Comparison of ENCODE assay signal across 18 mouse cellular contexts in genomic region chr3:102704001-102704401, GRCm38 (mm10). TPM values are rescaled to one million over a fixed set of nuclear protein-coding genes. Genes with fewer than 3 reads are reported as not detected.
DNase-seq lines count a peak whose midpoint lies in the region; ATAC-seq and TF ChIP-seq lines count a peak whose summit lies in the region.
"Had no signal": no experiment of that assay in that cellular context is flagged by ENCODE, and none has a peak within 500 bp of the region (broad histone marks: within the 10 kb centered on the region; RNA-seq: fewer than 3 reads in every experiment).

No protein-coding gene starts in this region.

- H3K4me3 ChIP-seq in hindbrain, embryonic 13.5 days, result no peak overlapping the region
- H3K4me3 ChIP-seq in hindbrain, embryonic 11.5 days (ENCODE audit: low read depth, low read length), result no peak overlapping the region
- no peak overlapping the region for H3K4me3 ChIP-seq in lung, embryonic 16.5 days (ENCODE audit: low read length)
- H3K4me3 ChIP-seq in lung, postnatal 0 days (ENCODE audit: low read depth, low read length), result no peak overlapping the region
- no peak overlapping the region for H3K4me3 ChIP-seq in midbrain, embryonic 15.5 days
- H3K4me3 ChIP-seq in kidney, embryonic 16.5 days (ENCODE audit: low read length), result no peak overlapping the region
- H3K4me3 ChIP-seq: limb, embryonic 15.5 days; myocyte had no signal

- H3K36me3 ChIP-seq in hindbrain, embryonic 13.5 days, result no peaks in the 10 kb centered on the region
- no peaks in the 10 kb centered on the region for H3K36me3 ChIP-seq in hindbrain, embryonic 11.5 days (ENCODE audit: control insufficient read depth, insufficient read depth, low read length)
- H3K36me3 ChIP-seq in lung, embryonic 16.5 days (ENCODE audit: control insufficient read depth, insufficient read depth, low read length), result no peaks in the 10 kb centered on the region
- no peaks in the 10 kb centered on the region for H3K36me3 ChIP-seq in lung, postnatal 0 days (ENCODE audit: insufficient read depth, low read length)
- H3K36me3 ChIP-seq in midbrain, embryonic 15.5 days (replicated peaks), result no peaks in the 10 kb centered on the region
- no peaks in the 10 kb centered on the region for H3K36me3 ChIP-seq in kidney, embryonic 16.5 days (ENCODE audit: insufficient read depth, low read length)
- H3K36me3 ChIP-seq: G1E; limb, embryonic 15.5 days had no signal

- no peak for DNase-seq in hindbrain, embryonic 11.5 days (ENCODE audit: low spot score)
- DNase-seq in lung, postnatal 0 days (ENCODE audit: low spot score), result no peak
- peak; percentile 63 for DNase-seq in NIH3T3 (ENCODE audit: low read depth)
- DNase-seq: adrenal gland, adult 8-10 months; cerebellum, adult 2 months; kidney, adult 8-10 months; kidney, postnatal 4 days; layer of hippocampus, postnatal 36 days; liver, postnatal 0 days; right cerebral cortex, postnatal 25 days; thymus, postnatal 4 days had no signal

- H3K27ac ChIP-seq in hindbrain, embryonic 13.5 days, result no peak overlapping the region
- no peak overlapping the region for H3K27ac ChIP-seq in hindbrain, embryonic 11.5 days (ENCODE audit: low read depth, low read length)
- no peak overlapping the region for H3K27ac ChIP-seq in lung, embryonic 16.5 days (ENCODE audit: low read length)
- H3K27ac ChIP-seq in lung, postnatal 0 days (ENCODE audit: low read length), result no peak overlapping the region
- no peak overlapping the region for H3K27ac ChIP-seq in midbrain, embryonic 15.5 days
- no peak overlapping the region for H3K27ac ChIP-seq in kidney, embryonic 16.5 days (ENCODE audit: low read length)
- H3K27ac ChIP-seq: limb, embryonic 15.5 days had no signal

- peak; percentile 72 for ATAC-seq in hindbrain, embryonic 13.5 days (ENCODE audit: low FRiP score)
- no peak for ATAC-seq in hindbrain, embryonic 11.5 days (ENCODE audit: low FRiP score)
- ATAC-seq in lung, embryonic 16.5 days (ENCODE audit: low read depth), result peak; percentile 20; the same call in 1 of the 2 replicates
- no peak for ATAC-seq in lung, postnatal 0 days
- ATAC-seq in midbrain, embryonic 15.5 days (replicated peaks), result peak; percentile 89
- ATAC-seq in kidney, embryonic 16.5 days (ENCODE audit: low FRiP score, low TSS enrichment), result no peak
- ATAC-seq: liver, postnatal 0 days had no signal

- H3K9ac ChIP-seq in hindbrain, embryonic 13.5 days, result no peak overlapping the region
- H3K9ac ChIP-seq in hindbrain, embryonic 11.5 days (ENCODE audit: low read depth, low read length), result no peak overlapping the region
- no peak overlapping the region for H3K9ac ChIP-seq in lung, embryonic 16.5 days (ENCODE audit: low read length)
- H3K9ac ChIP-seq in lung, postnatal 0 days (replicated peaks; ENCODE audit: low read depth), result no peak overlapping the region
- H3K9ac ChIP-seq in midbrain, embryonic 15.5 days, result no peak overlapping the region
- H3K9ac ChIP-seq in kidney, embryonic 16.5 days (replicated peaks; ENCODE audit: low read length), result no peak overlapping the region
- H3K9ac ChIP-seq: limb, embryonic 15.5 days; liver, postnatal 0 days had no signal

- TF ChIP-seq EP300 in lung, postnatal 0 days (IDR thresholded peaks at IDR 0.05), result no peak

- H3K27me3 ChIP-seq in hindbrain, embryonic 13.5 days, result no peaks in the 10 kb centered on the region
- no peaks in the 10 kb centered on the region for H3K27me3 ChIP-seq in hindbrain, embryonic 11.5 days (ENCODE audit: control insufficient read depth, insufficient read depth, low read length)
- no peaks in the 10 kb centered on the region for H3K27me3 ChIP-seq in lung, embryonic 16.5 days (ENCODE audit: control insufficient read depth, insufficient read depth, low read depth, low read length)
- H3K27me3 ChIP-seq in lung, postnatal 0 days (replicated peaks; ENCODE audit: insufficient read depth, low read length), result no peaks in the 10 kb centered on the region
- no peaks in the 10 kb centered on the region for H3K27me3 ChIP-seq in midbrain, embryonic 15.5 days (replicated peaks)
- no peaks in the 10 kb centered on the region for H3K27me3 ChIP-seq in kidney, embryonic 16.5 days (ENCODE audit: insufficient read depth, low read length)
- H3K27me3 ChIP-seq: limb, embryonic 15.5 days had no signal

- 55% methylated on average over 4 of the region's 4 CpGs for WGBS in hindbrain, embryonic 13.5 days
- 78% methylated on average over 4 of the region's 4 CpGs for WGBS in hindbrain, embryonic 11.5 days
- 43% methylated on average over 4 of the region's 4 CpGs for WGBS in lung, embryonic 16.5 days
- WGBS in lung, postnatal 0 days, result 41% methylated on average over 4 of the region's 4 CpGs
- WGBS in midbrain, embryonic 15.5 days, result 36% methylated on average over 4 of the region's 4 CpGs
- WGBS in kidney, embryonic 16.5 days, result 61% methylated on average over 4 of the region's 4 CpGs

- H3K4me1 ChIP-seq in hindbrain, embryonic 13.5 days (replicated peaks), result peaks cover 10% of the 10 kb centered on the region; the same call in 1 of the 2 replicates
- H3K4me1 ChIP-seq in hindbrain, embryonic 11.5 days (replicated peaks; ENCODE audit: control insufficient read depth, insufficient read depth, low read length), result no peaks in the 10 kb centered on the region
- H3K4me1 ChIP-seq in lung, embryonic 16.5 days (replicated peaks; ENCODE audit: control insufficient read depth, insufficient read depth, low read length), result peaks cover 4% of the 10 kb centered on the region
- H3K4me1 ChIP-seq in lung, postnatal 0 days (ENCODE audit: insufficient read depth, low read depth, low read length), result no peaks in the 10 kb centered on the region
- H3K4me1 ChIP-seq in midbrain, embryonic 15.5 days, result 0 out of 2 replicates have a peak, but pooled peaks cover 3% of the 10 kb centered on the region
- H3K4me1 ChIP-seq in kidney, embryonic 16.5 days (ENCODE audit: insufficient read depth, low read length), result 0 out of 2 replicates have a peak, but pooled peaks cover 2% of the 10 kb centered on the region

- no peaks in the 10 kb centered on the region for H3K9me3 ChIP-seq in hindbrain, embryonic 13.5 days
- H3K9me3 ChIP-seq in hindbrain, embryonic 11.5 days (ENCODE audit: control insufficient read depth, low read length), result no peaks in the 10 kb centered on the region
- no peaks in the 10 kb centered on the region for H3K9me3 ChIP-seq in lung, embryonic 16.5 days (ENCODE audit: control insufficient read depth, low read length)
- no peaks in the 10 kb centered on the region for H3K9me3 ChIP-seq in lung, postnatal 0 days (ENCODE audit: low read length)
- H3K9me3 ChIP-seq in midbrain, embryonic 15.5 days, result no peaks in the 10 kb centered on the region
- H3K9me3 ChIP-seq in kidney, embryonic 16.5 days (ENCODE audit: low read length), result no peaks in the 10 kb centered on the region
- H3K9me3 ChIP-seq: G1E; limb, embryonic 15.5 days had no signal

- TF ChIP-seq CTCF in lung, postnatal 0 days (IDR thresholded peaks at IDR 0.05), result no peak

- no peak overlapping the region for H3K4me2 ChIP-seq in hindbrain, embryonic 13.5 days
- no peak overlapping the region for H3K4me2 ChIP-seq in hindbrain, embryonic 11.5 days (replicated peaks; ENCODE audit: low read depth, low read length)
- H3K4me2 ChIP-seq in lung, embryonic 16.5 days (ENCODE audit: low read depth, low read length), result no peak overlapping the region
- H3K4me2 ChIP-seq in lung, postnatal 0 days (replicated peaks; ENCODE audit: low read depth, low read length), result no peak overlapping the region
- H3K4me2 ChIP-seq in midbrain, embryonic 15.5 days, result no peak overlapping the region
- H3K4me2 ChIP-seq in kidney, embryonic 16.5 days (replicated peaks; ENCODE audit: low read depth, low read length), result no peak overlapping the region
- H3K4me2 ChIP-seq: limb, embryonic 15.5 days had no signal

RNA-seq across cellular contexts. Expression of gene Tspan2, which starts 30.3 kb away (rescaled TPM):
- 7.5 and 8.6 TPM in 2 replicates for polyA plus RNA-seq in hindbrain, embryonic 13.5 days (2015; fragmentation: Nextera tagmentation; extraction: Ambion mirVana)
- 9.5 and 9.7 TPM in 2 replicates for polyA plus RNA-seq in hindbrain, embryonic 11.5 days (2014; fragmentation: Nextera tagmentation; extraction: Ambion mirVana)
- 17.7 and 17.9 TPM in 2 replicates for polyA plus RNA-seq in lung, embryonic 16.5 days (2015; fragmentation: Nextera tagmentation; extraction: Ambion mirVana)
- 72.7 and 86.9 TPM in 2 replicates for polyA plus RNA-seq in lung, postnatal 0 days (2015; fragmentation: Nextera tagmentation; extraction: Ambion mirVana)
- polyA plus RNA-seq in midbrain, embryonic 15.5 days (2015; fragmentation: Nextera tagmentation; extraction: Ambion mirVana), result 8.9 and 9.6 TPM in 2 replicates
- polyA plus RNA-seq in kidney, embryonic 16.5 days (2015; fragmentation: Nextera tagmentation; extraction: Ambion mirVana), result 8.4 and 10.6 TPM in 2 replicates
- polyA plus RNA-seq: G1E had no signal

Comparison
In these comparisons a context has a peak if more than half of its experiments do, and no peak if none do; other contexts are left out.
1. ATAC-seq: peak in hindbrain, embryonic 13.5 days (single experiment), lung, embryonic 16.5 days (single experiment) and midbrain, embryonic 15.5 days (single experiment); none in hindbrain, embryonic 11.5 days (single experiment), lung, postnatal 0 days (single experiment) and kidney, embryonic 16.5 days (single experiment).